Mouse (Mus musculus) liver, embryonic 15.5 days (tissue): ENCODE measurements at regions not wholly inside any gene's neighbourhood (a gene's known extent, or its start where the extent isn't known, plus 50 kb on each side); places are given as distances from the start of the nearest gene placed in this dataset.

ENCODE experiments used
- ATAC-seq: fragments of 200-750 bp; cut with Nextera tagmentation; 2 replicates; pipeline ENCODE4 v1.8.0; 2017; ENCODE audit warnings: moderate number of reproducible peaks, mild to moderate bottlenecking, moderate library complexity; ENCODE audit not compliant: insufficient read depth
- H3K27ac ChIP-seq: fragments of 300-500 bp; sonication (generic); replicated peaks from 2 replicates; pipeline ENCODE4 v1.5.1; 2015; ENCODE audit warnings: mild to moderate bottlenecking, inconsistent platforms
- H3K27me3 ChIP-seq: fragments of 300-500 bp; sonication (generic); 2 replicates; pipeline ENCODE4 v1.6.1; 2015; ENCODE audit warnings: mild to moderate bottlenecking, inconsistent platforms
- H3K36me3 ChIP-seq: fragments of 300-500 bp; sonication (generic); replicated peaks from 2 replicates; pipeline ENCODE4 v1.6.1; 2015; ENCODE audit warnings: moderate library complexity, mild to moderate bottlenecking, inconsistent platforms
- H3K4me1 ChIP-seq: fragments of 300-500 bp; sonication (generic); replicated peaks from 2 replicates; pipeline ENCODE4 v1.6.1; 2015; ENCODE audit warnings: inconsistent platforms
- H3K4me2 ChIP-seq: fragments of 300-500 bp; sonication (generic); 2 replicates; pipeline ENCODE4 v1.6.1; 2015; ENCODE audit warnings: moderate library complexity, mild to moderate bottlenecking, inconsistent platforms
- H3K4me3 ChIP-seq: fragments of 300-500 bp; sonication (generic); replicated peaks from 2 replicates; pipeline ENCODE4 v1.5.1; 2015; ENCODE audit warnings: mild to moderate bottlenecking, inconsistent platforms
- H3K9ac ChIP-seq: fragments of 300-500 bp; sonication (generic); 2 replicates; pipeline ENCODE4 v1.6.1; 2015; ENCODE audit warnings: moderate library complexity, mild to moderate bottlenecking, inconsistent platforms
- H3K9me3 ChIP-seq: fragments of 300-500 bp; sonication (generic); replicated peaks from 2 replicates; pipeline ENCODE4 v1.6.1; 2016; ENCODE audit warnings: inconsistent platforms
- WGBS: fragments of 180-500 bp; shearing (Covaris S2); methylation state at CpG from one replicate; pipeline ENCODE4 v1.1.7; 2015; ENCODE audit warnings: mixed read lengths; ENCODE audit not compliant: insufficient replicate concordance; 5-methylcytosine and 5-hydroxymethylcytosine counted together

GRCm38 (mm10) chr1:128805687-128806653 lies 213.9 kb upstream of the Cxcr4 start:
- WGBS, result 53% methylated on average over 10 of the region's 10 CpGs

GRCm38 (mm10) chr1:128803433-128804060 lies 211.5 kb upstream of the Cxcr4 start:
- no peak overlapping the region for H3K4me3 ChIP-seq
- no peak overlapping the region for H3K4me2 ChIP-seq
- 34% methylated on average over 9 of the region's 9 CpGs for WGBS
- no peak for ATAC-seq
- H3K9me3 ChIP-seq, result no peaks in the 10 kb centered on the region
- no peaks in the 10 kb centered on the region for H3K36me3 ChIP-seq
- no peaks in the 10 kb centered on the region for H3K27me3 ChIP-seq
- H3K27ac ChIP-seq, result no peak overlapping the region
- H3K4me1 ChIP-seq, result no peaks in the 10 kb centered on the region
- no peak overlapping the region for H3K9ac ChIP-seq

More at GRCm38 (mm10) chr1:128805687-128806653, 213.9 kb upstream of the Cxcr4 start:
- no peak overlapping the region for H3K27ac ChIP-seq
- no peak for ATAC-seq
- H3K9me3 ChIP-seq, result no peaks in the 10 kb centered on the region
- no peak overlapping the region for H3K4me2 ChIP-seq
- H3K27me3 ChIP-seq, result no peaks in the 10 kb centered on the region
- no peak overlapping the region for H3K9ac ChIP-seq
- H3K4me3 ChIP-seq, result no peak overlapping the region
- no peaks in the 10 kb centered on the region for H3K36me3 ChIP-seq
- H3K4me1 ChIP-seq, result no peaks in the 10 kb centered on the region

GRCm38 (mm10) chr1:128803058-128803432 lies 211.0 kb upstream of the Cxcr4 start:
- Histone ChIP-seq H3K27me3 (no peaks in the 10 kb centered on the region), H3K4me1 (no peaks in the 10 kb centered on the region), H3K9ac (no peak overlapping the region), H3K4me3 (no peak overlapping the region), H3K9me3 (no peaks in the 10 kb centered on the region), H3K27ac (no peak overlapping the region), H3K36me3 (no peaks in the 10 kb centered on the region), H3K4me2 (no peak overlapping the region)
- ATAC-seq, result no peak

- H3K27ac ChIP-seq, result no peak overlapping the region
- no peak overlapping the region for H3K4me2 ChIP-seq
- no peaks in the 10 kb centered on the region for H3K9me3 ChIP-seq
- 58% methylated on average over 4 of the region's 4 CpGs for WGBS
- H3K36me3 ChIP-seq, result no peaks in the 10 kb centered on the region
- no peak overlapping the region for H3K4me3 ChIP-seq
- no peak overlapping the region for H3K9ac ChIP-seq
- H3K4me1 ChIP-seq, result no peaks in the 10 kb centered on the region
- ATAC-seq, result no peak
- H3K27me3 ChIP-seq, result no peaks in the 10 kb centered on the region
Observed at GRCm38 (mm10) chr1:128798721-128799120, 206.6 kb upstream of the Cxcr4 start.

- Histone ChIP-seq H3K4me1 (no peaks in the 10 kb centered on the region), H3K27ac (no peak overlapping the region), H3K9me3 (no peaks in the 10 kb centered on the region), H3K27me3 (no peaks in the 10 kb centered on the region), H3K4me3 (no peak overlapping the region), H3K9ac (no peak overlapping the region), H3K36me3 (no peaks in the 10 kb centered on the region), H3K4me2 (no peak overlapping the region)
- no peak for ATAC-seq
- WGBS, result 55% methylated on average over 6 of the region's 6 CpGs
Observed at GRCm38 (mm10) chr1:128795654-128796053, 203.6 kb upstream of the Cxcr4 start.

GRCm38 (mm10) chr1:128790881-128791280 lies 198.8 kb upstream of the Cxcr4 start:
- H3K4me1 ChIP-seq, result no peaks in the 10 kb centered on the region
- 64% methylated on average over 6 of the region's 6 CpGs for WGBS
- H3K4me2 ChIP-seq, result no peak overlapping the region
- H3K9me3 ChIP-seq, result no peaks in the 10 kb centered on the region
- H3K27me3 ChIP-seq, result no peaks in the 10 kb centered on the region
- H3K27ac ChIP-seq, result no peak overlapping the region
- H3K9ac ChIP-seq, result no peak overlapping the region
- H3K4me3 ChIP-seq, result no peak overlapping the region
- no peak for ATAC-seq
- no peaks in the 10 kb centered on the region for H3K36me3 ChIP-seq

GRCm38 (mm10) chr1:128789567-128790335 lies 197.7 kb upstream of the Cxcr4 start:
- Histone ChIP-seq H3K4me3 (no peak overlapping the region), H3K27ac (no peak overlapping the region), H3K4me2 (no peak overlapping the region), H3K36me3 (no peaks in the 10 kb centered on the region), H3K27me3 (no peaks in the 10 kb centered on the region), H3K9ac (no peak overlapping the region), H3K4me1 (no peaks in the 10 kb centered on the region), H3K9me3 (no peaks in the 10 kb centered on the region)
- 55% methylated on average over 3 of the region's 3 CpGs for WGBS
- ATAC-seq, result no peak

- no peak for ATAC-seq
- no peak overlapping the region for H3K4me3 ChIP-seq
- H3K4me2 ChIP-seq, result no peak overlapping the region
- no peaks in the 10 kb centered on the region for H3K36me3 ChIP-seq
- H3K9me3 ChIP-seq, result no peaks in the 10 kb centered on the region
- no peaks in the 10 kb centered on the region for H3K27me3 ChIP-seq
- H3K9ac ChIP-seq, result no peak overlapping the region
- H3K4me1 ChIP-seq, result no peaks in the 10 kb centered on the region
- no peak overlapping the region for H3K27ac ChIP-seq
- WGBS, result 51% methylated on average over 6 of the region's 6 CpGs
Observed at GRCm38 (mm10) chr1:128788227-128788626, 196.1 kb upstream of the Cxcr4 start.

- no peak overlapping the region for H3K4me3 ChIP-seq
- H3K9me3 ChIP-seq, result no peaks in the 10 kb centered on the region
- no peak overlapping the region for H3K4me2 ChIP-seq
- no peak for ATAC-seq
- no peaks in the 10 kb centered on the region for H3K27me3 ChIP-seq
- no peaks in the 10 kb centered on the region for H3K36me3 ChIP-seq
- WGBS, result 55% methylated on average over 14 of the region's 14 CpGs
- H3K9ac ChIP-seq, result no peak overlapping the region
- no peaks in the 10 kb centered on the region for H3K4me1 ChIP-seq
- no peak overlapping the region for H3K27ac ChIP-seq
Observed at GRCm38 (mm10) chr1:128786941-128787569, 195.0 kb upstream of the Cxcr4 start.

GRCm38 (mm10) chr1:128782286-128782685 lies 190.2 kb upstream of the Cxcr4 start:
- H3K9me3 ChIP-seq, result no peaks in the 10 kb centered on the region
- H3K4me1 ChIP-seq, result no peaks in the 10 kb centered on the region
- H3K27ac ChIP-seq, result no peak overlapping the region
- no peaks in the 10 kb centered on the region for H3K27me3 ChIP-seq
- no peak overlapping the region for H3K4me2 ChIP-seq
- WGBS, result 58% methylated on average over 2 of the region's 2 CpGs
- no peak overlapping the region for H3K4me3 ChIP-seq
- H3K9ac ChIP-seq, result no peak overlapping the region
- ATAC-seq, result no peak
- H3K36me3 ChIP-seq, result no peaks in the 10 kb centered on the region

GRCm38 (mm10) chr1:128781871-128782270 lies 189.8 kb upstream of the Cxcr4 start:
- 64% methylated on average over 7 of the region's 7 CpGs for WGBS
- no peak for ATAC-seq

More at GRCm38 (mm10) chr1:128781871-128782270, 189.8 kb upstream of the Cxcr4 start:
- Histone ChIP-seq H3K4me3 (no peak overlapping the region), H3K4me2 (no peak overlapping the region), H3K4me1 (no peaks in the 10 kb centered on the region), H3K27me3 (no peaks in the 10 kb centered on the region), H3K9ac (no peak overlapping the region), H3K27ac (no peak overlapping the region), H3K9me3 (no peaks in the 10 kb centered on the region), H3K36me3 (no peaks in the 10 kb centered on the region)
